Mouse (Mus musculus): Measurements from ENCODE around the gene Gabarap.

Gene Gabarap

DNA sequence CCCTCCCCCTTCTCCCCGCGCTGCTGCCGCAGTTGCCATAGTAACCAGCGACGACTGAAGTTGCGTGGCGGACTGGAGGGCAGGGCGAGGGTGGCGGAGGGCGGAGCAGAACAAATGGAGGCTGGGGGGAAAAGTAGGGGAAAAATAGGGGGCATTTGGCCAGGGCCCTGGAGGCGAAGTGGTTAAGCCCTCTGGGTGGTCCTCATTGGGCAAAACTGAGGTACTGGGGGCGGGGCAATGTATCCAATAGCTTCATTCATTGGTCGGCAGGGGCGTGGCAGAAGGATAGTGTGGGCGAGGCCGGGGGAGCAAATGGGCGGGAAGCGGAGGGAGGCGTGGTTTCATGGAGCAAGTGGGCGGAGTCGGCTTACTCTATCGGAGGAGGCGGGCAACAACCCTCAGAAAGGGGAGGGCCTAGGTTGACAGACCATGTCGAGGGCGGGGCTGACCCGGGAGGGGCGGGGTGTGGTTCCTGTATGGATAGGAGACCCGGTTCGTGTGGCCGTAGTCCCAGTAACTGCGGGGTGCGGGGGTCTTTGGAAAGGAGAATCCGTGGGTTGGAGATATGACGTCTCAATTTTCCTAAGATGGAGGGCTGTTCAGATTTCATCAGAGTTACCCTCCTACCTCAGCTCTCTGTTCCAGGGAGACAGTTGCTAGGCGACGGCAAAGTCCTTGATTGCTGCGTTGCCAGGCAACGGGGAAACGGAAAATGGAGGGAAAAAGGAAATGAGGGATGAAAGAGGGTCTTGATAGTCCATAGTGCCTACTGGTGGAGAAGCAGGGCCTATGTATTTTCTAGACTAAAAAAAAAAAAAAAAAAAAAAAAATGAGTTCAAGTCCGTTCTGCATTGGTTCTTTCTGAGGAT, 30.6 kb downstream of the Gabarap start:
- DNase-seq (ENCODE audit: low spot score) = peak; percentile 85

DNA sequence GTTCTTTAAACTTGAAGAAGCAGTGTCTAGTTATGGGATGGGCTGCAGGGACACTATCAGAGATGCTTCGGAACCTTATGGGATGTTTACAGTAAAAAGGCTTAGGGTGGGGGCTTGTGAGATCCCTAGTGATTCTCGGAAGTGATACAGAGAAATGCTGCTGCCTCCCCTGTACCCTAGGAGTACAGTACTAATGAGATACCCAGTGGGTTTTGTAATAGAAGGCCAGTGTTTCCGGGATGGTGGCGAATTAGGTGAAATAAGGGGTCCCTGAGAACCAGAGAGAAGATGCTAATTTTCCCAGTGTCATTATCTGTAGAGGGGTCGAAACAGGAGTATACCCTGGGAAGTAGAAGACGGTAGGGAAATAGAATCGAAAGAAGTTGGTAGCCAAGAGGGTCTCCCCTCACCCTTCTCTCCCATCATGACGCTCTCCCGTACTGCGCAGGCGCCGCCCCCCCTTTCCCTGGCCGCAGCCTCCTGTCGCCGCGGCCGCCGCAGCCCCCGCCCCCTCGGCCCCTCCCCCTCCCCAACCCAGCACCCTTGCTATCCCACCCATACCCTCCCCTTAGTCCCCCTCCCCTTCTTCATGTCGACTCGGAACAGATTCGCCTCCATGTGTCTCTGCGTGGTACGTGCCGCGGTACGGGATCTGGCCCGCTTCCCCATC, 32.7 kb downstream of the Gabarap start:
- no peak for DNase-seq (ENCODE audit: low spot score)

DNA sequence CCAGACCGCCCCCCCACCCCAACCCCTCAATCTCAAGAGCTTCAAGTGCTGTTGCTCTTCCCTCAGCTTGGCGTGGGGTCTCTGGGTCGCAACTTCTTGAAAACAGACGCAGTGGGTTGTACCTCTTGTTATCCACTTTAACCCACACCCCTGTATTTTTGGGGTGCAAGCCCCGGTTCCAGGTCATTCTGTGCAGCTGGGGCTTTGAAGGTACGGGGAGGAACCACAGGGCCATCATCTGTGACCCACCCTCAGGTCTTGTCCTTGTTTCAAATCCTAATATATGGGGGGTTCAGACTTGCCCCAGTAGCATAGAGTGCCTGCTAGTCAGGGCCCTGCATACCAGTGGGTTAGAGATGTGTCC, 33.2 kb downstream of the Gabarap start:
- DNase-seq (ENCODE audit: low spot score) = no peak

DNA sequence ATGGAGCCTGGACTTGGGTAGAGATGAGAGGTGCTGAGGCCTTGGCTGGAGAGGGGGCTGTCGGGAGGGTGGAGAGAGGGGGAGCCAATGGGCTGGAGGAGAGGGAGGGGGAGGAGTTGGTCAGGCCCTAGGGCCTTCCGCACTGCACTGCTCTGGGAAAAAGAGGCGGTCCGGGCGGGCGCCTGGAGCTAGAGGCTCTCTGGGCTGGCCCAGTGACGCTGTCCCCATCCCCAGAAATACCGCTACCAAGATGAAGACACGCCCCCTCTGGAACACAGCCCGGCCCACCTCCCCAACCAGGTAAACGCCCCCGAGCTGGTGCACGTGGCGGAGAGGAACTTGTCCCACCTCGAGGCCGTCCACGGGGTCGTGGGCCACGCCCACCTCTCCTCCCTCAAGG, 35.7 kb downstream of the Gabarap start:
- DNase-seq (ENCODE audit: low spot score) = no peak

DNA sequence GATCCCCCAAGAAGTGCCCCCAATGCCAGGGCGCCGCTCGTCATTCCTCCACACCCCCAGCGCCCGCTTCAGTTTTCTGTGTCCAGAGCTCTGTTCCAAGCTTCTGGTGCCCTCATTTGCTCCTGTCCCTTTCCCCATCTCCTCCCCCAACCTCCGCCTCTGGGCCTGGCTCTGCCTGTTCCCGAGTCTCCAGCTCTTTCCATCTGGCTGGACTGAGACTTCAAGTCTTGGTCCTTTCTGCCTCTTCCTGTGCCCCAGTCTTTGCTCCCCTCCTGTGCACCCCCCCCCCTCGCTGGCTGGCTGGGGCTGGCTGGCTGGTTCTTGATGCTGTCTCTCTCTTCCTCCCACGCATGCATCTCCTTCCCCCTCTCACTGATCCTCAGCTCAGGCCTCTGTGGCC, 36.5 kb downstream of the Gabarap start:
- no peak for DNase-seq (ENCODE audit: low spot score)

DNA sequence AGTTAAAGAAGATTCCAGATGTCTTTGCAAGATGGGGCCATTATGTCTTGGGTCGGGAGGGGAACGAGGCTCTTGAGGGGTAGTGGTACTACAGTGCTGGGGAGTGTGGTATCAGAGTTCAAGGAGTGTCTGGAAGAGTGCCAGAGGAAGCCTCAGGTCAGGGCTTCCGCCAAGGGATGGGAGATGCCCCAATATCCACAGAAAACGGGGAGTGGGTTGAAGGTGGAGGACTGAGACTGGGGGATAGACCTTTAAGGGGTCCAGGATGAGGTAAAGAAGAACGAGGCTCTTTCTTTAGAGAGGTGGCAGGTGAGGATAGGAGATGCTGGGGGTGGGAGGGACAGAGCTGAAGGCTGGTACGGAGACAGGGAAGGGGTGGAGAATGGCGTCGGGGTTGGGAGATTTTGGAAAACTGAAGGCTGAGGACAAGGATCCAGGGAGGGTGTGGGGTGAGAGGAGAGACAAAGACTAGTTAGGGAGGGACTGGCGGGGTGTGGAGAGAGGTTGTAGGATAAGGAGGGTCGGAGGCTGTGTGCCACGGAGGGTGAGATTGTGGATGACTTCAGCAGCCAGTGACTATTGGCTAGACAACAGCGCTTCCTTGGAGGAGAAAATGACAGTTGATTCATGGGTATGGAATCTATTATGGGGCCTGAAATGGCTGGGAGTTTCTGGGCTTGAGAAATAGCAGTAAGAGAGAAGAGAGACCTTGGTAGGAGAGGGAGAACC, 37.6 kb downstream of the Gabarap start:
- DNase-seq (ENCODE audit: low spot score) = no peak

DNA sequence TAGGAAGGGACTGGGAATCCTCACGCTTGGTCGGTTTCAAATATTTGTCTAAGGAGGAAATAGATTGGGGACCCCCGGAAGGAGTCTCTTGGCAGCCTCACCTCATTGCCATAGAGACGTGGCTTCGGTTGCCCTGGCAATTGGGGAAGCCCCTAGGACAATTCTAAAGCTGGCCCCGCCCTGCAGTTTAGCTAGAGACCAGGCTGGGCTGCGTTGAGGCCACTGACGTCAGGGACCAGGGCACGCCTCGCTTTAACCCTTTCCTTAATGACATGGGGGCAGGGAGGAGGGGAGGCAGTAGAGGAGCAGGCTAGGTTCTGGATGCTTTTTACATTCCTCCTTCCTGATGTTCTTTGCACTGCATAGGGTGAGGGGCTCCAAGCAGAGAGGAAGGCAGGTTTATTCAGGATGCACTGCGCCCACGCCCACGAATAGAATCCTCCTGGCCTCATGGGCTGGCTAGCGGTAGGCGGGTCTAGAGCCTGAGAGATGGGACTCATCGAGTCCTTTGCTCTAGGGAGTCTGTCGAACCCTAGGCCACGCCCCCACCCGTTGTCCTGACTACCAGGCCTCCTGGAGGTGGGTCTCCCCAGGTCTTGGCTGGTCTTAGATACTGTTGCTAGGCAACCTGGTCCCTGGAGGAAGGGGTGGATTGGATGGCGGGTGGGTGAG, 38.3 kb downstream of the Gabarap start:
- peak; percentile 44 for DNase-seq (ENCODE audit: low spot score)

DNA sequence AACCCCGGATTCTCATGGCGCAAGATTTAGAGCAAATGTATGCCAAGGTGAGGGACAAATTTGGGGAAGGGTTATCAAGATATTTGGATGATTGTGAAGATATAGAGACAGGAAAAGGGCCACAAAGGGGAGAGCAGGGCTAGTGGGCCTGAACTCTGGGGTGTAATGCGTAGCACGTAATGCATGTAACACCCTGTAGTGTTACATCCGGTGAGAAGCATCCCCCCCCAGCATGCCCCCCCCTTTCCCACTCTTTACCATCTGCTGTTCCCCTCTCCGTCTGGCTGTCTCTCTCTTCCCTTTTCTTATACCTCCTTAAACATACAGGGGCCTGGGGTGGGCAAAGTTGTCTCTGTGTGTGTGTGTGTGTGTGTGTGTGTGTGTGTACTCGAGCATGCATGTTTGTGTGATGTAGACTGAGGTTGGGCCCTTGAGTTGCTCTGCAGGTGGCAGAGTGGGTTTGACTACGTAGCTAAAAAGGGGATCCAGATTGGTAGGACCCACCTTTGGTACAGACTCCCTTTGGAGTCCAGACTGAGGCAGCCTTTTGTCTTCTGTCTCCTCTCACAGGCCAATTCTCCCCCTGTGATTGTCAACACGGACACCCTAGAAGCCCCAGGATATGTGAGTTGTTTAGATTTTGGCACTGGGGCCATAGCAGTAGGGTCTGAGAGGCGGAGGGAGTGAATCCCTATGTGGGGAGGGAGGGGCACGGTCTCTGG, 39.0 kb downstream of the Gabarap start:
- DNase-seq (ENCODE audit: low spot score) = no peak

DNA sequence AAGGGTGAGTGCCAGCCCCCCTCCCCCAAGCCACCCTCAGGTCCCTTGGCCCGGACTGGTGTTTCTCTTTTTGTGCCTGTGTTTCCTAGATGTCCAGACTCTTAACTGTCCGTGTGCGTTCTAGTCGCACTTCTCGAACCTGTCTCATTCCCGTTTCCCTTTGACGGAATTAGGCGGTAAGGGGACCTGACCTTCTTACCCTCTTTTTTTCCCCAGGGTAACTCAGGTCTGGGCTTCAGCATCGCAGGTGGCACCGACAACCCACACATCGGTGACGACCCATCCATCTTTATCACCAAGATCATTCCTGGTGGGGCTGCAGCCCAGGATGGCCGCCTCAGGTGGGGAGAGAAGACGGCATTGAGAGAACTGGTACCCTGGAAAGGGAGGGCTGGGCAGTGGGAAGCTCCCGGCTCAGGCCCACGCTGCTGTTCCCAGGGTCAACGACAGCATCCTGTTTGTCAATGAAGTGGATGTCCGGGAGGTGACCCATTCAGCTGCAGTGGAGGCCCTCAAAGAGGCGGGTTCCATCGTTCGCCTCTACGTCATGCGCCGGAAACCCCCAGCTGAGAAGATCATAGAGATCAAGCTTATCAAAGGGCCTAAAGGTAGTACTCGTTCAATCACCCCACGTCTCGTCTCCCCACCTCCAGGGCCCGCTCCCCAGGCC, 39.8 kb downstream of the Gabarap start:
- DNase-seq (ENCODE audit: low spot score) = no peak

DNA sequence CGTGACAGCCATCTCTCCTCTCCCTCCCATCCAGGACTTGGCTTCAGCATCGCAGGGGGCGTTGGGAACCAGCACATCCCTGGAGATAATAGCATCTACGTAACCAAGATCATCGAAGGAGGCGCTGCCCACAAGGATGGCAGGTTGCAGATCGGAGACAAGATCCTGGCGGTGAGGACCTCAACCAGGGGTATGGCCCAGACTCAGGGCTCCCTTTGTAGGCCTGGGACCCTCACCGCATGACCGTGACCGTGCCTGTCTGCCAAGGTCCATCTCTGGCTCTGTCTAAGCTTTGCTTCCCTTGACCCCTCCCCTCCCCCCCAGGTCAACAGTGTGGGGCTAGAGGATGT, 40.4 kb downstream of the Gabarap start:
- DNase-seq (ENCODE audit: low spot score) = no peak

DNA sequence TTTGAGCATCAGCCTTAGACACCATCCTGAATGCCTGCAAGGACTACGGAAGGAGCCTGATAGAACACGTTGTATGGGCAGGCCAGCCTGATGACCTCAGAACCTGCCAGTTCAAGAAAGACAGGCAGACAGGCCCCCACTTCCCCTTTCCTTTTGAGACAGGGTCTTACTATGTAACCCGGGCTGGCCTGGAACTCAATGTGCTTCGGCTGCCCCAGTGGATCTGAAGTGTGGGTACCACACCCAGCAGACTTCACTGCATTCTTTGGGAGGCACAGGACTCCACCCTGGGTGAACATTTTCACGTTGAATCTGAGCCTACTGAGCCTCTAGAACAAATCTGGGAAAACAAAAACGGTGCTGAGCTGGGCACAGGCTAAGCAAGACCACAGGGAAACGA, 47.2 kb downstream of the Gabarap start:
- DNase-seq (ENCODE audit: low spot score) = no peak

DNA sequence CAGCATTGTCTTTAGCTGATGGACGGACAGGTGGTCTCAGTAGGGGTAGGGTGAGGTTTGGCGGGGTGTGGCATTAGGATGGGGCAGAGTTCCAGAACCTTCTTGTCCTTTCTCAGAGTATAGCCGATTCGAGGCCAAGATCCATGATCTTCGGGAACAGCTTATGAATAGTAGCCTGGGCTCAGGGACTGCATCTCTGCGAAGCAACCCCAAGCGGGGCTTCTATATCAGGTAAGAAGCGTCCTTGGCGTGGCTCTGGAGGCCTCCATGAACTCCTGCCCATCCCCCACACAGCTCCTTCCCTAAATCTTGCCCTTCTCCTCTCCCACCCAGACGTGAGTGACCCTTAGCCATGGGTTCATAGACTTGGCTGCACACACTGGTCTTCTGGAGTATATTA, 48.7 kb downstream of the Gabarap start:
- DNase-seq (ENCODE audit: low spot score) = no peak

DNA sequence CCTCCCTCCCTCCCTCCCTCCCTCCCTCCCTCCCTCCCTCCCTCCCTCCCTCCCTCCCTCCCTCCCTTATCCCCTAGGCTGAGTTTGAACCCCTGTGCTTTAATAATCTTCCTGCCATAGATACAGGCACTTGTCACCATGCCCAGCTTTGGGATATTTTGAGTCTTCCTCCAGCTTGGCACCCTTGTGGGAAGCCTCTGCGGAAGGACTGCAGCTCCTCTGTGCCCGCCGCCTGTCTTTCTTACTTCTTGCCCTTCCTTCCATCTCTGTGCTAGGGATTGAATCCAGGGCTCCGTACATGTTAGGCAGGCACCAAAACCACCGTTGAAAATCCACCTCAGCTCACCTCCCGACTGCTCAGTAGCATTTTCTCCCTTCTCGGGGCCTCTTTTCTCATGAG, 49.2 kb downstream of the Gabarap start:
- DNase-seq (ENCODE audit: low spot score) = no peak

DNA sequence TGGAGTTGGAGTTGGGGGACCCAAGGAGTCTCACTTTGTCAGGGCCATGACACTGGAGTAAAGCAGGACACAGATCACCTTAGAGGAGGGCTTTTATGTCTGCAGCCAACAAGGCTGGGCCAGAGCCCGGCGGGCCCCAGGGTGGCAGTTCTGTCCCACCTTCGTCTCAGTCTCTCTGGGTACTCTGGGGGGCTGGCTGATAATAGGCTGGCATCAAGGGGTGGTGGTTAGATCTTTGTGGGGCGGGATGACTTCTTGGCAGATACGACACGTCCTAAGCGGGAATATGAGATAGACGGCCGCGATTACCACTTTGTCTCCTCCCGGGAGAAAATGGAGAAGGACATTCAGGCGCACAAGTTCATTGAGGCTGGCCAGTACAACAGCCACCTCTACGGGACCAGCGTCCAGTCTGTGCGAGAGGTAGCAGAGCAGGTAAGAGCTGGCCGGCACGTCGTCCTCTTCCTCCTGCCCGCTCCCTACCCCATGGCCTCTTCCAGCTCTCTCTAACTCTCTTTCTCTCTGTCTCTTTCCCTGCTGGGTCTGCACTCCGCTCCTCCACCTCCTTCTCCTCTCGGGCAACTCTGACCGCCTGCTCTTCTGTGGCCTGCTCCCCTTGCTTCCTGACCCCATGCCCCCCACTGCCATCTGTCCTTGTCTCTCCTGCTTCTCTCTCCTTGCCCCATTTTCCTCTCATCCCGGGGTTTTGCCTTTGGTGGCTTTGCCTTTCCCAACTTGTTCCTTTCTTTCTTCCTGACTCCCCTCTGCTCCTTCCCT, 51.6 kb downstream of the Gabarap start:
- no peak for DNase-seq (ENCODE audit: low spot score)

DNA sequence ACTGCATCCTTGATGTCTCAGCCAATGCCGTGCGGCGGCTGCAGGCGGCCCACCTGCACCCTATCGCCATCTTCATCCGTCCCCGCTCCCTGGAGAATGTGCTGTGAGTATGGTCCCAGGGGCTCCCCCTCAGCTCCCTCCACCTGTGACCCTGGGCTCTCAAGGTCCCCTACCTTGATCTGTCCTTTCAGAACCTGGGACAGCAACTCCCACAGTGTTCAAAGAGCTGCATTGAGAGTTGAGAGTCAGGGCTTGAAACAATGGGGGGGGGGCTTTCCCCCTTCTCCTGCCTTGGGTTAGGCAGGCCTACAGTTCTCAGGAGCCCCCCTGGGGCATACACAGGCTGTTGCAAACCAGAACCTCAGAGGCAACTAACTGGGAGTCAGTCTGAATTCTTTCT, 52.7 kb downstream of the Gabarap start:
- no peak for DNase-seq (ENCODE audit: low spot score)
